Mouse (Mus musculus): ENCODE results near the gene Rhd. TPM values are rescaled to one million over a fixed set of nuclear protein-coding genes. Genes with fewer than 3 reads are reported as not detected.

Rhd gene
- total and polyA plus RNA-seq, 3 experiments = 3.3 to 69.7 (median 9.8) TPM

DNA sequence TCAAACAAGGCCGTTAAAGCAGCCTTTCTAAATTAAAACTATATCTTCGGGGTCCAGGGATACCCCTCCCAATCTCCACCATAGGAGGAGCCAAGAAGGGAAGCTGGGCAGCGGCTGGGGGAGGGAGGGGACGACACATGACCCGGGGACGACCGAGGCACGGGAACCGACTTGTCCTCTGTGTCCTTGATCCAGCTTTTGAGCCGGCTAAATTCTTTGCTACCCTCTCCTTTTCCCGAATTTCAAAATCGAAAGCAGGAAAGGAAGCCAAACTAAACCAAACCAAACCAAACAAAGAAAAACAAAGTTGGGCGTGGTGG lies 58.5 kb downstream of the Rhd start:
- no peaks in the 10 kb centered on the region for H3K9me3 ChIP-seq (replicated peaks)
- ATAC-seq (ENCODE audit: extremely low read depth, insufficient number of reproducible peaks, low FRiP score, poor library complexity, severe bottlenecking) (0 out of 2 replicates have a peak, but pooled peaks have one; percentile 30), DNase-seq (ENCODE audit: low spot score) (peak; percentile 52)
- TF ChIP-seq CTCF (IDR thresholded peaks at IDR 0.05; ENCODE audit: low read depth, low read length) (no peak), TAL1 (conservative IDR thresholded peaks at IDR 0.05; ENCODE audit: low read depth, low read length) (no peak), GATA1 (IDR thresholded peaks at IDR 0.05; ENCODE audit: borderline replicate concordance, low read length) (no peak), GATA2 (IDR thresholded peaks at IDR 0.05; ENCODE audit: borderline replicate concordance, low read depth, low read length) (no peak), POLR2AphosphoS5 (IDR thresholded peaks at IDR 0.05; ENCODE audit: insufficient replicate concordance, low read depth, low read length) (no peak)
- no peaks in the 10 kb centered on the region for H3K27me3 ChIP-seq (ENCODE audit: insufficient read depth, low read length)
- peaks cover 64% of the 10 kb centered on the region for H3K4me1 ChIP-seq (ENCODE audit: insufficient read depth, low read depth, low read length)
- peaks cover 43% of the 10 kb centered on the region for H3K36me3 ChIP-seq (replicated peaks)
- peak overlapping the region; percentile 97 for H3K4me3 ChIP-seq (ENCODE audit: low read depth, low read length)

DNA sequence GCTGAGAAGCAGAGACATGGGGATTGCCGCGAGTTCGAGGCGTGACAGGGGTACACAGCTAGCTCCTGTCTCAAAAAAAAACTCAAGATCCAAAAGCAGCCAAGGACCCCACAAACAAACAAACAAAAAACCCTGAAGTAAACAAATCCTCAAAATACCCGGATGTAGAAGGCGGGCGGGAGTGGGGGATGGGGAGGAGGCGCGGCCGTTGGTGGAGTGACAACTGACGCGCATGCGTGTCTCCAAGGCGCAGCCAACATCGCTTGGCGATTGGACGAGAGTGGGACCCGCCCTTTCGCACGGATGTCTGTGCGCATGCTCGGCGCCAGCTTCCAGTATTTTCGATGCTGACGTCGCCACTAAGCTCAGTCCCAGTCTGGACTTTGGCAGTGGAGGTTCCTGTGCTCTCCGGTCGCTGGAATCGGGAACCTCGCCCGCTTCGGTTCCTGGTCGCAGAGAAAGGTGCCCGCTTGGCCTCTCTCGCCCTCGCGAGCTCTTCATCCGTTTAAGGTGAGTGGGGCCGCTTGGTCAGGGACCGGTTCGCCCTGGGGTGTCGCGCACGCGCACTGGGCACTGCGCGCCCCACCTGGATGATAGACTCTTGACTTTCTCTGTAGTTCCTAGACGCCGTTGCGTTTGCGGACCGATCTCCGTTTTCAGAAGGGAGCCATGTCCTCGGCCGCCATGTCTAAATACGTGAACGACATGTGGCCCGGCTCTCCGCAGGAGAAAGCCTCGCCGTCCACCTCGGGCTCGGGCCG lies 59.1 kb downstream of the Rhd start, which contains the start of gene Rsrp1:
Gene Rsrp1, plus strand, starts transcription at position 335 of the 761 bp plus-strand sequence.
- Histone ChIP-seq H3K4me3 (ENCODE audit: low read depth, low read length) (peak within 1 kb of the TSS; percentile 97), H3K27me3 (ENCODE audit: insufficient read depth, low read length) (no peaks in the 10 kb centered on the region), H3K9me3 (replicated peaks) (no peaks in the 10 kb centered on the region), H3K36me3 (replicated peaks) (peaks cover 48% of the 10 kb centered on the region), H3K4me1 (ENCODE audit: insufficient read depth, low read depth, low read length) (peaks cover 64% of the 10 kb centered on the region)
- DNase-seq (ENCODE audit: low spot score) (peak; percentile 85), ATAC-seq (ENCODE audit: extremely low read depth, insufficient number of reproducible peaks, low FRiP score, poor library complexity, severe bottlenecking) (peak; percentile 83)
- no peak for TF ChIP-seq GATA1 (IDR thresholded peaks at IDR 0.05; ENCODE audit: borderline replicate concordance, low read length)
- peak; percentile 95 for TF ChIP-seq POLR2AphosphoS5 (IDR thresholded peaks at IDR 0.05; ENCODE audit: insufficient replicate concordance, low read depth, low read length)
- no peak for TF ChIP-seq CTCF (IDR thresholded peaks at IDR 0.05; ENCODE audit: low read depth, low read length)

- ATAC-seq (ENCODE audit: extremely low read depth, insufficient number of reproducible peaks, low FRiP score, poor library complexity, severe bottlenecking) (0 out of 2 replicates have a peak, but pooled peaks have one; percentile 29), DNase-seq (ENCODE audit: low spot score) (peak; percentile 40)
- Histone ChIP-seq H3K27me3 (ENCODE audit: insufficient read depth, low read length) (no peaks in the 10 kb centered on the region), H3K36me3 (replicated peaks) (peaks cover 55% of the 10 kb centered on the region), H3K4me1 (ENCODE audit: insufficient read depth, low read depth, low read length) (peaks cover 63% of the 10 kb centered on the region), H3K4me3 (ENCODE audit: low read depth, low read length) (peak overlapping the region; percentile 97), H3K9me3 (replicated peaks) (no peaks in the 10 kb centered on the region)
- no peak for TF ChIP-seq GATA1 (IDR thresholded peaks at IDR 0.05; ENCODE audit: borderline replicate concordance, low read length)
- TF ChIP-seq POLR2AphosphoS5 (IDR thresholded peaks at IDR 0.05; ENCODE audit: insufficient replicate concordance, low read depth, low read length) = peak; percentile 85
Measured at GRCm38 (mm10) chr4:134924019-134924741, 59.8 kb downstream of the Rhd start.

GRCm38 (mm10) chr4:134925206-134925605 lies 60.9 kb downstream of the Rhd start:
- TF ChIP-seq CTCF (IDR thresholded peaks at IDR 0.05; ENCODE audit: low read depth, low read length) = no peak
- TF ChIP-seq POLR2AphosphoS5 (IDR thresholded peaks at IDR 0.05; ENCODE audit: insufficient replicate concordance, low read depth, low read length) = no peak
- no peak for TF ChIP-seq GATA1 (IDR thresholded peaks at IDR 0.05; ENCODE audit: borderline replicate concordance, low read length)
- no peak for TF ChIP-seq TAL1 (conservative IDR thresholded peaks at IDR 0.05; ENCODE audit: low read depth, low read length)
- TF ChIP-seq GATA2 (IDR thresholded peaks at IDR 0.05; ENCODE audit: borderline replicate concordance, low read depth, low read length) = no peak
- no peak for DNase-seq (ENCODE audit: low spot score)
- no peaks in the 10 kb centered on the region for H3K9me3 ChIP-seq (replicated peaks)
- H3K27me3 ChIP-seq (ENCODE audit: insufficient read depth, low read length) = no peaks in the 10 kb centered on the region
- H3K4me1 ChIP-seq (ENCODE audit: insufficient read depth, low read depth, low read length) = peaks cover 62% of the 10 kb centered on the region
- H3K4me3 ChIP-seq (ENCODE audit: low read depth, low read length) = peak overlapping the region; percentile 97
- no peak for ATAC-seq (ENCODE audit: extremely low read depth, insufficient number of reproducible peaks, low FRiP score, poor library complexity, severe bottlenecking)
- H3K36me3 ChIP-seq (replicated peaks) = peaks cover 59% of the 10 kb centered on the region

- DNase-seq (ENCODE audit: low spot score) (no peak), ATAC-seq (ENCODE audit: extremely low read depth, insufficient number of reproducible peaks, low FRiP score, poor library complexity, severe bottlenecking) (no peak)
- no peak for TF ChIP-seq POLR2AphosphoS5 (IDR thresholded peaks at IDR 0.05; ENCODE audit: insufficient replicate concordance, low read depth, low read length)
- TF ChIP-seq CTCF (IDR thresholded peaks at IDR 0.05; ENCODE audit: low read depth, low read length) = no peak
- TF ChIP-seq GATA1 (IDR thresholded peaks at IDR 0.05; ENCODE audit: borderline replicate concordance, low read length) = no peak
- H3K9me3 ChIP-seq (replicated peaks) = no peaks in the 10 kb centered on the region
- peaks cover 70% of the 10 kb centered on the region for H3K36me3 ChIP-seq (replicated peaks)
- H3K4me3 ChIP-seq (ENCODE audit: low read depth, low read length) = no peak overlapping the region
- H3K4me1 ChIP-seq (ENCODE audit: insufficient read depth, low read depth, low read length) = peaks cover 57% of the 10 kb centered on the region
- no peaks in the 10 kb centered on the region for H3K27me3 ChIP-seq (ENCODE audit: insufficient read depth, low read length)
Measured at GRCm38 (mm10) chr4:134927815-134928463, 63.6 kb downstream of the Rhd start.

GRCm38 (mm10) chr4:134928464-134928836 lies 64.1 kb downstream of the Rhd start:
- Histone ChIP-seq H3K27me3 (ENCODE audit: insufficient read depth, low read length) (no peaks in the 10 kb centered on the region), H3K9me3 (replicated peaks) (no peaks in the 10 kb centered on the region), H3K4me1 (ENCODE audit: insufficient read depth, low read depth, low read length) (peaks cover 60% of the 10 kb centered on the region), H3K4me3 (ENCODE audit: low read depth, low read length) (no peak overlapping the region), H3K36me3 (replicated peaks) (peaks cover 75% of the 10 kb centered on the region)
- ATAC-seq (ENCODE audit: extremely low read depth, insufficient number of reproducible peaks, low FRiP score, poor library complexity, severe bottlenecking) (no peak), DNase-seq (ENCODE audit: low spot score) (no peak)
- TF ChIP-seq TAL1 (conservative IDR thresholded peaks at IDR 0.05; ENCODE audit: low read depth, low read length) (no peak), GATA2 (IDR thresholded peaks at IDR 0.05; ENCODE audit: borderline replicate concordance, low read depth, low read length) (no peak), GATA1 (IDR thresholded peaks at IDR 0.05; ENCODE audit: borderline replicate concordance, low read length) (no peak), POLR2AphosphoS5 (IDR thresholded peaks at IDR 0.05; ENCODE audit: insufficient replicate concordance, low read depth, low read length) (no peak), CTCF (IDR thresholded peaks at IDR 0.05; ENCODE audit: low read depth, low read length) (no peak)

Data from G1E (cell line).